Mouse (Mus musculus): ENCODE results near the gene Cxcr5.

The Cxcr5 gene

DNA sequence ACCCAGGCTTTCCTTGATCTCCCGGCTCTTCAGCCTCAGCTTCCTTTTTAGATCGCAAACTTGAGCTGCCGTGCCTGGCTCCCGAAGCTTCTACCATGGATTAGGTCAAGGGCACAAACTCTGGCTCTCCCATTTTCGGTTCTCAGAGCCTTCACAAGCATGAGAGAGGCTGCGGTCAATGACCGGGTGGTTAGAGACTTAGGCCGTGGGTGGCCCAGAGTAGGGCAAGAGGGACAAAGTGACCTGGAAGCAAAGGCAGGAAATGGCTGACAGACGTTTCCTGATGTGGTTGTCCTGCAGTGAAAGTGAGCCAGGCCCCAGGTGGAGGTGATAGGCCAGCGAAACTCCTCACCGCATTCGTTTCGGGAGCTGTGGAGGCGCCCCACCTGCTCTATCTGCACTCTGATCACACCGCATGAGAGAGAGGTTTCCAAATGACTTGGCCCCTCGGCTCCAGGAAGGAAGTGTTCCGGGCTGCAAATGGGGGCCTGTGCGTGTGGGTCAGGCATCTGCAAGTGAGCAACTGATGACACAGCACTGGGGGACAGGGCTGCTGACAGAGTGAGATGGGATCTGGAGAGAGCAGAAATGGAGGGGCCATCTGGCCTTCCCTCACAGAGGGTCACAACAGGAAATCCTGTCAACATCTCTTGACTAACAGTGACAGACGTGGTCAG, 23.9 kb downstream of the Cxcr5 start:
- DNase-seq (ENCODE audit: low spot score in 2 of 2): peak; percentile 53 to 56

GRCm38 (mm10) chr9:44532991-44533580, 28.6 kb downstream of the Cxcr5 start:
- peak; percentile 60 to 63 for DNase-seq (ENCODE audit: low spot score in 2 of 2)

- DNase-seq (ENCODE audit: low spot score in 2 of 2): no peak
Measured at GRCm38 (mm10) chr9:44528340-44528739, 33.3 kb downstream of the Cxcr5 start.

DNA sequence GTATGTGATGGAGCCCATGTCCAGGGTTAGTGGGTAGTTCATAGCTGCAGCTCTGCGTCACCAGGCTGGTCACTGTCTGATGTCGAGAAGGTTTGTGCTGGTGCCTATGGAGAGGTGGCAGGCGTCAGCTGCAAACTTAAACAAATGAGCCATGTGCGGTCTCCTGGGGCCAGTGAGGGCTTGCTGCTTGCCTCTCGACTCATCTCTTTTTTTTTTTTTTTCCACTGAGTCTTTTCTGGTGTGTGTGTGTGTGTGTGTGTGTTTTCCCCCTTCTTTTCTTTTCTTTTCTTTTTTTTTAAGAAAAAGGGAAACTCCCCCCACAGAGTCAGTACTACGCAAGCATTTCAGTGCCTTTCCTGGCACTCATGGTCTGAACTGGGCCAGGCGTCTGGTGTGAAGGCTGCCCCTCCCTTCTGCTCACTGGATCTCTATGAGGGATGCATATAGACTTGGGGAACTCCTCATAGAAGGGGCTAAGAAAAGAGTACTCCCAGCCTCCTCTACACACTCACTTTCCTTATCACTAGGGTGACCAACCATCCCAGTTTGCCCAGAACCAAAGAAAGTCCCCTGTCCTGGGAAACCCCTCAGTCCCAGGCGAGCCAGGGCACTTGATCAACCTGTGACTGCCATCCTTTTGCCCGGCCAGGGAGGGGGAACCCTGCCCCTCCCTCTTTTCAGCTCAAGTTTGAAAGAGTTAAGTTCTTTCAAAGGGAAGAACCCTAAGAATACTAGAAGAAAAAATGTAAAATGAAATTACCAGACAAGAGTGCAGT, 35.2 kb downstream of the Cxcr5 start:
- DNase-seq (ENCODE audit: low spot score in 2 of 2): no peak

DNA sequence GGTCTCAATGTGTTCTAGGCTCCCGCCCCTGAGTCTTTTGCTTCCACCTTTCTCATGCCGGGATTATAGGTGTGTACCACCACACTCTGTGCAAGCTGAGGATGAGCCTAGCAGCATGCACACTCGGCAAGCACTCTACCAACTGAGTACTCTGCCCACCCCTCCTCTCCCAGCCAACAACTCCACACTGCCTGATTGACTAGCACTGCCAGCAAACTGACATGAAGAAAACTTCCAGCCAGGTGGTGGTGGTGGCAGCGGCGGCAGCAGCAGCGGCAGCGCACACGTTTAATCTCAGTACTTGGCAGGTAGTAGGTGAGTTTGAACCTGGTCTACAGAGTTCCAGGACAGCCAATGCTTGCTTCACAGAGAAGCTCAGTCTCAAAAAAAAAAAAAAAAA, 36.1 kb downstream of the Cxcr5 start:
- DNase-seq (ENCODE audit: low spot score in 2 of 2): no peak

- DNase-seq (ENCODE audit: low spot score in 2 of 2): no peak
Measured at GRCm38 (mm10) chr9:44525001-44525400, 36.7 kb downstream of the Cxcr5 start.

DNA sequence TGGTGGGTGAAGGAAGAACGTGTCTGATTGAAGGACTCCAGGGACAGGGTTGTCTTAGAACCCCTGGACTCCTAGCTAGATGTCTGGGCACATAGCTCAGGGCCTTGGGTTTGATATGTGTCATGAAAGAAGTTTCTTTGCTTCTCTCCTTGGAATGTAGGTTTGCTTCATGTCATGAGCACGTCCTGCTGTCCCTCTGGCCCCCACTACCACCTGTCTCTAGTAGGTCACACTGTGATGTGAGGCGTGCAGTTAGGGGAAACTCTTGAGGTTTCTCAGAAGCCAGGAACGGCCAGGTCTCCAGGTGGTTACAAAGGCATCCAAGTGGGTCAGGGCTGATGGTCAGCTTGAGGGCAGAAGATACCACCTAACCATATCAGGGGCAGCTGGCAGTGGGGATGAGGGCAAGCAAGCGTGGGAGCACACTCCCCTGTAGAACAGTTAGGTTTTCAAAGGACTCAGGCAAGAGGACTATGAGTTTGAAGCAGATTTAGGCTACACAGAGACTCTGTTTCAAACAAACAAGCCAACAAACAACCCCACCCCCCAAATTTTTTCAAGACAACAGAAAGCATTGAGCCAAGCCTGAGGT, 37.3 kb downstream of the Cxcr5 start:
- no peak for DNase-seq (ENCODE audit: low spot score in 2 of 2)

GRCm38 (mm10) chr9:44523686-44524085, 38.0 kb downstream of the Cxcr5 start:
- DNase-seq (ENCODE audit: low spot score in 2 of 2): no peak

DNA sequence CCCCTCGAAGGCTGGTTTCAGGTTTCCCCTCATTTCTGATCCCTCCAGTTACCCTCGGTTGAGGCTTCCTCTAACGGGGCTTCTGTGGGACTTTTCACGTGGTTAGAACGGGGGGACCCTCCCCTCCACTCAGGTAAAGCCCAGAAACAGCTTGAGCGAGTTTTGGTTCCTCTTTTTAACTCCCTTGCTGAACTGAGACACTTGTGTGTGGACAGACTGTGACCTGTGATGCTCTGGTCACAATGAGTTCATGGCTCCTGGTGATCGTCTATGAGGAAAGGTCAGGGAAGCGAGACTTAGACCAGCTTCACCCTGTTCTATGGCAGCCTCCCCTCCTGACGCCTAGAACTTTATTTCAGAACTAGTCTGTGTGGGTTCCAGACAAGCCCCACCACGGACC, 39.8 kb downstream of the Cxcr5 start:
- no peak for DNase-seq (ENCODE audit: low spot score in 2 of 2)

DNA sequence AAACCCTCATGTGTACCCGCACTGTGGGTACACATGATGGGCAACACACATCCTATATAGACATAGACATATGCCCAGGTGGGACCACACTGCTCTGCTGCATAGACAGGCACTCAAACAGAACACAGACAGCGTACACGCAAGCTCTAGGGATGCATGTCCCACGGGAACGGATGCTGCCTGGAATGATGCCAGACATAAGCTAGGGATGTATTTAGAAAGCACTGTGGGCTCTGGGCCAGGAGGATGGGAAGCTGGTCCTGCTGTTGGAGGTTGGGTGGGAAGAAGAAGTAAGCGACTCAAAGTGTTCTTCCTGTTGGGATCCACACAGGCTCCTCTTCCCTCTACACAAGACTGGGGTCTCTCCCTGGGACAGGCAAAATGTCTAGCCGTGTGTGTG, 43.6 kb downstream of the Cxcr5 start:
- DNase-seq (ENCODE audit: low spot score in 2 of 2): no peak

- DNase-seq (ENCODE audit: low spot score in 2 of 2): no peak
Measured at GRCm38 (mm10) chr9:44517368-44517767, 44.3 kb downstream of the Cxcr5 start.

DNA sequence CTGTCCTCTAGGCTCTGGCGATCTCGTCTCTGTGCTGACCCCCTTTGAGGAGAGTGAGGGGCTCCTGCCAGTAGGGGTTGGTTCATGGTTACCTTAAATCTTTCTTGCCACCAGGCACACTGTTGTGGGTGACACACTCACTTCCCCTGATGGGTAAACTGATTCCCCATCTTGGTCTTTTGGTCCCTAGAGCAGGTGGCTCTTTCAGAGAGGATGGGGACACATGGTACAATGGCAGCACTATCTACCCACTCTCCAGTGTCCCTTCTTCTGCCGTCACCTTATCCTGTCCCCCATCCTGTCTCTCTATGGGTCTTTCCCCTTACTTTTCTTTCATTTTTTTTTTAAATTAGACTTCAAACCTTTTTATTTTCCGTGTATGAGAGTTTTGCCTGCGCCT, 45.8 kb downstream of the Cxcr5 start:
- no peak for DNase-seq (ENCODE audit: low spot score in 2 of 2)

GRCm38 (mm10) chr9:44515131-44515751, 46.4 kb downstream of the Cxcr5 start:
- peak; percentile 73 to 78 for DNase-seq (ENCODE audit: low spot score in 2 of 2)

GRCm38 (mm10) chr9:44514147-44514546, 47.5 kb downstream of the Cxcr5 start:
- DNase-seq (ENCODE audit: low spot score in 2 of 2): no peak

DNA sequence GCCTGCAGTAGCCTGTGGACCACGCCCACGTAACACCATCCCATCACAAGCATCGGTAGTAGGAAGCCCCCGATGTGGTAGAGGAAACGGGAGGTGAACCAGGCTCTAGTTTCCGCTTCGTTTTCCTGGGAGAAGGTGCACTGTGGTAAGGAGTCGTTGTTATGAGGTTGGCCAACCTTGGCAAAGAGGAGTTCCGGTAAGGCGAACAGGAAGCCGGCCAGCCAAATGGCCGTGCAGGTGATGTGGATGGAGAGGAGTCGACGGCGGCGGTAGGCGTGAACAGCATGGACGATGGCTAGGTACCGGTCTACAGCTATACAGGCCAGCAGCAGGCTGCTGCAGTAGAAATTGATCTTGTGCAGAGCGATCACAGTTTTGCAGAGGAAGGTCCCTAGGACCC, 48.1 kb downstream of the Cxcr5 start:
- no peak for DNase-seq (ENCODE audit: low spot score in 2 of 2)

GRCm38 (mm10) chr9:44513121-44513520, 48.6 kb downstream of the Cxcr5 start:
- no peak for DNase-seq (ENCODE audit: low spot score in 2 of 2)

- DNase-seq (ENCODE audit: low spot score in 2 of 2): no peak
Measured at GRCm38 (mm10) chr9:44512717-44513003, 49.0 kb downstream of the Cxcr5 start.

DNA sequence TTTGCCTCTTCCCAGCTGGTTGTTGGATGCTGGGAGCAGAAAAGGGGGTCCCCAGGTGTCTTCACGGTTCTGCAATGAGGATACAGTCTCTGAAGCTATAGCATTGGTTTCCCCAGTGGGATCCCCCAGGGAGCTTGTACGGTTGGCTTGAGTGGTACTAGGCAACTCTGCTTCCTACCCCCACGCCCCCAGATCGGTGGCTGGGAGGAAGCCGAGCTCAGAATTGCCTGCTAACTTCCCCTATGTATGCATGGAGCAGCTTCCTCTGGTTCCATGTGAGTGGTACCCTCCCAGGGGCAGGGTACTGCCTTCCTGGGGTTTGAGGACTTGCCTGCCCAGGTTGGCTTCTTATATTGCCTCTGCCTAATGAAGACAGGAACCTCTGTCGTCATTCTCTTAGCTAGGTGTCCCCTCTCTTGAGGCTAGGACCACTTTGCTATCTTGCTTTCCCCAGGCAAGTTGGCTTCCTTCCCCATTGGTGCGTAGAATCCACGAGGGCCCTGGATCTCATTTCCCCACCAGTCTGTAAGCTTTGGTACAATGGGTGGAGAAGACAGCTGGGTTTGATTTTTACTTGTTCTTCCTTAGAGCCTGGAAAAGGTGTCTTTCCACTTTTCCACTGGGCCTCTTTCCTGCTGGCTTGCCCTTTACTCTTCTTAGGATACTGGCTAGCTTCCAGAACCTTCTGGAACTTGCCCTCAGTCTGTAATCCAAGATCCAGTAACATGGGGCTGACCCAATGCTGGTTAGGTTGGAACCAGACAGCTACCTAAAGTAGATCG, 49.6 kb downstream of the Cxcr5 start:
- no peak for DNase-seq (ENCODE audit: low spot score in 2 of 2)

- DNase-seq (ENCODE audit: low spot score in 2 of 2): peak; percentile 53 to 56
Measured at GRCm38 (mm10) chr9:44510872-44511601, 50.6 kb downstream of the Cxcr5 start.

- DNase-seq (ENCODE audit: low spot score in 2 of 2): peak; percentile 67 to 72
Measured at GRCm38 (mm10) chr9:44510355-44510871, 51.3 kb downstream of the Cxcr5 start.
